Mouse (Mus musculus) embryonic facial prominence, embryonic 12.5 days (tissue): ENCODE measurements around the gene Hspa1l. TPM values are rescaled to one million over a fixed set of nuclear protein-coding genes. Genes with fewer than 3 reads are reported as not detected.
"Not testable (repeated sequence)": the region's sequence is repeated elsewhere in the genome, so short reads cannot be mapped to it uniquely, and the experiment has no call there.

Experiments used
- ATAC-seq: fragments of 200-750 bp; cut with Nextera tagmentation; 2 replicates; pipeline ENCODE4 v1.8.0; 2017; ENCODE audit not compliant: insufficient number of reproducible peaks, insufficient read depth, low FRiP score, low TSS enrichment
- H3K27ac ChIP-seq: fragments of 300-500 bp; sonication (generic); 2 replicates; pipeline ENCODE4 v1.5.1; 2016; ENCODE audit warnings: mild to moderate bottlenecking
- H3K27me3 ChIP-seq: fragments of 300-500 bp; sonication (generic); 2 replicates; pipeline ENCODE4 v1.6.1; 2016; ENCODE audit warnings: mild to moderate bottlenecking, moderate library complexity
- H3K36me3 ChIP-seq: fragments of 300-500 bp; sonication (generic); 2 replicates; pipeline ENCODE4 v1.6.1; 2016; ENCODE audit warnings: mild to moderate bottlenecking
- H3K4me1 ChIP-seq: fragments of 300-500 bp; sonication (generic); 2 replicates; pipeline ENCODE4 v1.6.1; 2016
- H3K4me2 ChIP-seq: fragments of 300-500 bp; sonication (generic); replicated peaks from 2 replicates; pipeline ENCODE4 v1.6.1; 2016; ENCODE audit warnings: mild to moderate bottlenecking, moderate library complexity
- H3K4me3 ChIP-seq: fragments of 300-500 bp; sonication (generic); 2 replicates; pipeline ENCODE4 v1.5.1; 2016; ENCODE audit warnings: mild to moderate bottlenecking
- H3K9ac ChIP-seq: fragments of 300-500 bp; sonication (generic); 2 replicates; pipeline ENCODE4 v1.6.1; 2016; ENCODE audit warnings: mild to moderate bottlenecking, moderate library complexity
- H3K9me3 ChIP-seq: fragments of 300-500 bp; sonication (generic); 2 replicates; pipeline ENCODE4 v1.6.1; 2016; ENCODE audit warnings: mild to moderate bottlenecking, moderate library complexity
- WGBS: fragments of 180-500 bp; shearing (Covaris S2); methylation state at CpG from one replicate; pipeline ENCODE4 v1.1.7; 2016; 5-methylcytosine and 5-hydroxymethylcytosine counted together
- polyA plus RNA-seq: library from polyadenylated mRNA; unstranded; fragments of >200 nt; fragmentation: Nextera tagmentation; extraction: Ambion mirVana; gene quantifications from 2 replicates; pipeline ENCODE4 v1.2.1, GENCODE M21; 2016

The Hspa1l gene
- polyA plus RNA-seq, 1 experiment from 2014 or later: 0.99 TPM

GRCm38 (mm10) chr17:34979631-34980030 lies 7.1 kb downstream of the Hspa1l start:
- Histone ChIP-seq H3K4me1 (peaks cover 9% of the 10 kb centered on the region), H3K4me3 (no peak overlapping the region), H3K9me3 (no peaks in the 10 kb centered on the region), H3K4me2 (no peak overlapping the region), H3K36me3 (no peaks in the 10 kb centered on the region), H3K27ac (no peak overlapping the region), H3K9ac (peak overlapping the region; percentile 7; the same call in 1 of the 2 replicates), H3K27me3 (no peaks in the 10 kb centered on the region)
- 86% methylated on average over 4 of the region's 4 CpGs for WGBS
- ATAC-seq: no peak

DNA sequence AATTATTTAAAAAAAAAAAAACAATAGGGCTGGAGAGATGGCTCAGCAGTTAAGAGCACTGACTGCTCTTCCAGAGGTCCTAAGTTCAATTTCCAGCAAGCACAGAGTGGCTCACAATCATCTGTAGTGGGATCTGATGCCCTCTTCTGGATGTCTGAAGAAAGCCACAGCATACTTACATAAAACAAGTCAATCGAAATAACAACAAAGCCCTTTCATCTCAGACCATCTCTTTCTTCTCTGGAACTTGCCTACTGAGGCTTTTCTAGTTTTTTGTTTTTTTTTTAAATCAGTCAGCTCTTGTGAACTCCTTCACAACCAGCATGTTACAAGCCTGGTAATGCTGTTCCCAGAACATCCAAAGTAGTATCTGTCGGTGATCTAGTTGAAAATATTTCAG lies 8.2 kb downstream of the Hspa1l start:
- Histone ChIP-seq H3K36me3 (peaks cover 7% of the 10 kb centered on the region), H3K27ac (peak overlapping the region; percentile 99)

DNA sequence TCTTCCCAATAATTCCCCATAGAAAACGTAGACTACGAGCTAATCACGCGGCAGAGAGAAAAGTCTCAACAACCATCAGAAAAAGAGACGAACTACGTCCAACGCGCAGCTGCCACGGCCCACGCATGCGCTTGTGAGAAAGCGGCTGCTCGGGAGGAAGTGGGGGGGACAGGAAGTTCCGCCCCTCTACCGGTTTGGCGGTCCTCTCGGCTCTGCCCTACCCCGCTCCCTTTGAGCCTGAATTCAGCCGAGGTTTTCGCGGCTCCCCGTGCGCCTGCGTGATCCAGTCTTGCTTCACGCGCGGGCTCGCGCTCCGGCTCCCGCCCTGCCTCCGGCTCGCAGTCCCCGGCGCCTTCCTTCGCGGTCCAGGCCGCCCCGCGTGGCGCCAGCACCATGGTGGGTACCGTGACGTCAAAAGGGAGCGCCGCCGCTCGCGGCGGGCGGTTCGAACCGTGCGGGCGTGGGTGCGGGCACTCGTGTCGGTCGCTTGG lies 9.2 kb downstream of the Hspa1l start, which contains the start of gene Lsm2:
TSS of gene Lsm2 (plus strand) at position 173 of the 491 bp plus-strand sequence.
- peak; percentile 89 for ATAC-seq
- H3K9ac ChIP-seq: peak within 1 kb of the TSS; percentile 95
- H3K27ac ChIP-seq: peak within 1 kb of the TSS; percentile 99
- under 1% methylated on average over 58 of the region's 58 CpGs for WGBS
- peak within 1 kb of the TSS; percentile 90 for H3K4me2 ChIP-seq
- no peaks in the 10 kb centered on the region for H3K9me3 ChIP-seq
- peak within 1 kb of the TSS; percentile 91 for H3K4me3 ChIP-seq
- H3K27me3 ChIP-seq: no peaks in the 10 kb centered on the region
- H3K4me1 ChIP-seq: peaks cover 9% of the 10 kb centered on the region
- H3K36me3 ChIP-seq: peaks cover 16% of the 10 kb centered on the region

More for the DNA sequence above, 8.2 kb downstream of the Hspa1l start:
- H3K9ac ChIP-seq: peak overlapping the region; percentile 95
- WGBS: 11% methylated on average over 2 of the region's 2 CpGs
- H3K27me3 ChIP-seq: no peaks in the 10 kb centered on the region
- ATAC-seq: no peak
- H3K9me3 ChIP-seq: no peaks in the 10 kb centered on the region
- H3K4me3 ChIP-seq: peak overlapping the region; percentile 91
- H3K4me1 ChIP-seq: peaks cover 9% of the 10 kb centered on the region
- H3K4me2 ChIP-seq: peak overlapping the region; percentile 90

GRCm38 (mm10) chr17:34982328-34982727 lies 9.8 kb downstream of the Hspa1l start:
- no peak for ATAC-seq
- Histone ChIP-seq H3K4me2 (peak overlapping the region; percentile 90), H3K9me3 (no peaks in the 10 kb centered on the region), H3K9ac (peak overlapping the region; percentile 95), H3K27me3 (no peaks in the 10 kb centered on the region), H3K36me3 (peaks cover 18% of the 10 kb centered on the region), H3K4me1 (peaks cover 9% of the 10 kb centered on the region), H3K27ac (peak overlapping the region; percentile 99), H3K4me3 (peak overlapping the region; percentile 91)
- under 1% methylated on average over 15 of the region's 15 CpGs for WGBS

GRCm38 (mm10) chr17:34984218-34984617 lies 11.7 kb downstream of the Hspa1l start:
- 72% methylated on average over 2 of the region's 2 CpGs for WGBS
- Histone ChIP-seq H3K4me1 (peaks cover 9% of the 10 kb centered on the region), H3K27me3 (no peaks in the 10 kb centered on the region), H3K9me3 (no peaks in the 10 kb centered on the region), H3K4me2 (no peak overlapping the region), H3K27ac (no peak overlapping the region), H3K9ac (no peak overlapping the region), H3K4me3 (no peak overlapping the region), H3K36me3 (peaks cover 28% of the 10 kb centered on the region)
- no peak; the same call in 1 of the 2 replicates for ATAC-seq

GRCm38 (mm10) chr17:34994751-34995150 lies 22.2 kb downstream of the Hspa1l start:
- H3K4me3 ChIP-seq: no peak overlapping the region
- no peaks in the 10 kb centered on the region for H3K9me3 ChIP-seq
- ATAC-seq: no peak
- H3K27me3 ChIP-seq: no peaks in the 10 kb centered on the region
- peaks cover 5% of the 10 kb centered on the region; the same call in 1 of the 2 replicates for H3K4me1 ChIP-seq
- H3K27ac ChIP-seq: no peak overlapping the region
- no peak overlapping the region for H3K4me2 ChIP-seq
- H3K9ac ChIP-seq: no peak overlapping the region
- H3K36me3 ChIP-seq: peaks cover 30% of the 10 kb centered on the region

- WGBS: 96% methylated on average over 4 of the region's 4 CpGs
- not testable (repeated sequence) for H3K4me1 ChIP-seq, H3K27me3 ChIP-seq, H3K27ac ChIP-seq, ATAC-seq, H3K4me3 ChIP-seq, H3K9me3 ChIP-seq, H3K9ac ChIP-seq, H3K4me2 ChIP-seq
- H3K36me3 ChIP-seq: peaks cover 28% of the 10 kb centered on the region
These were observed 22.7 kb downstream of the Hspa1l start for GRCm38 (mm10) chr17:34995192-34995591.

DNA sequence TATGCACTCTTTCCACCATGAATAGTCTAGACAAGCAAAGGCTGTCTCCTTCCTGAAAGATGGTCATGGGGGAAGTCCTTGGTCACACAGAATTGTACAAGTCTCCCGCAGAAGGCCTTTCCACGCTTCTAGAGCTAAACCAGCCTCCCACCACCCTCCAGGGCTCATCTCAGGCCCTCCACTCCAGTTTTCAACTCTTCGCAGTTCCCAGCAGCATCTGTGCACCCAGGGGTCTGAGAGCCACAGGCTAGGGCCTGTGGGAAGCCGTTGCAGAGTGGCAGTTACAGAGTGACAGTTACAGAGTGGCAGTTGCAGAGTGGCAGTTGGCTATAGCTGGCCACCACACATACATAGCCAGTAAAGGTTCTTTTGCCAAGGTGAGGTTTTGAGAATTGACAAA lies 23.4 kb downstream of the Hspa1l start:
- WGBS: 95% methylated on average over 4 of the region's 4 CpGs
- not testable (repeated sequence) for H3K4me3 ChIP-seq, H3K27ac ChIP-seq, H3K4me1 ChIP-seq, H3K9me3 ChIP-seq, H3K9ac ChIP-seq, H3K27me3 ChIP-seq, ATAC-seq, H3K4me2 ChIP-seq
- peaks cover 21% of the 10 kb centered on the region for H3K36me3 ChIP-seq

- Histone ChIP-seq H3K4me1 (peaks cover 9% of the 10 kb centered on the region; the same call in 1 of the 2 replicates), H3K4me3 (no peak overlapping the region), H3K36me3 (peaks cover 14% of the 10 kb centered on the region; the same call in 1 of the 2 replicates), H3K4me2 (no peak overlapping the region), H3K27me3 (no peaks in the 10 kb centered on the region), H3K27ac (no peak overlapping the region), H3K9me3 (no peaks in the 10 kb centered on the region), H3K9ac (no peak overlapping the region)
- ATAC-seq: no peak
- WGBS: 89% methylated on average over 13 of the region's 14 CpGs
These were observed 24.1 kb downstream of the Hspa1l start for GRCm38 (mm10) chr17:34996411-34997141.

DNA sequence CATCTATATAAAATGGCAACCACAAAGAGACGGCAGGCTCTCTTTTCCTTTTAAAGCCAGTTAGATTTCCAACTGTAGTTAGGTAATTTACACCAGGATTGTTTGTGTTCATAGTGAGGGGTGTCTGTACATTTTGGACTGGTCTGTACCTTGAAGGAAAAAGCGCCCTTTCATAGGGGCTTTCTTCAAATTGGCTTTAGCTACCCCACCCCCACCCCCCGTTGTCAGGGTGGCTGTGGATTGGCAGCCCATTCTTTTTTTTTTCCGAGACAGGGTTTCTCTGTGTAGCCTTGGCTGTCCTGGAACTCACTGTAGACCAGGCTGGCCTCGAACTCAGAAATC lies 24.6 kb downstream of the Hspa1l start:
- Histone ChIP-seq H3K4me2 (0 out of 2 replicates have a peak overlapping the region, but pooled peaks have one; percentile 7), H3K36me3 (peaks cover 14% of the 10 kb centered on the region; the same call in 1 of the 2 replicates), H3K27me3 (no peaks in the 10 kb centered on the region), H3K9ac (no peak overlapping the region), H3K4me1 (peaks cover 11% of the 10 kb centered on the region; the same call in 1 of the 2 replicates), H3K4me3 (no peak overlapping the region), H3K9me3 (no peaks in the 10 kb centered on the region), H3K27ac (no peak overlapping the region)
- WGBS: 91% methylated on average over 5 of the region's 5 CpGs
- no peak for ATAC-seq

DNA sequence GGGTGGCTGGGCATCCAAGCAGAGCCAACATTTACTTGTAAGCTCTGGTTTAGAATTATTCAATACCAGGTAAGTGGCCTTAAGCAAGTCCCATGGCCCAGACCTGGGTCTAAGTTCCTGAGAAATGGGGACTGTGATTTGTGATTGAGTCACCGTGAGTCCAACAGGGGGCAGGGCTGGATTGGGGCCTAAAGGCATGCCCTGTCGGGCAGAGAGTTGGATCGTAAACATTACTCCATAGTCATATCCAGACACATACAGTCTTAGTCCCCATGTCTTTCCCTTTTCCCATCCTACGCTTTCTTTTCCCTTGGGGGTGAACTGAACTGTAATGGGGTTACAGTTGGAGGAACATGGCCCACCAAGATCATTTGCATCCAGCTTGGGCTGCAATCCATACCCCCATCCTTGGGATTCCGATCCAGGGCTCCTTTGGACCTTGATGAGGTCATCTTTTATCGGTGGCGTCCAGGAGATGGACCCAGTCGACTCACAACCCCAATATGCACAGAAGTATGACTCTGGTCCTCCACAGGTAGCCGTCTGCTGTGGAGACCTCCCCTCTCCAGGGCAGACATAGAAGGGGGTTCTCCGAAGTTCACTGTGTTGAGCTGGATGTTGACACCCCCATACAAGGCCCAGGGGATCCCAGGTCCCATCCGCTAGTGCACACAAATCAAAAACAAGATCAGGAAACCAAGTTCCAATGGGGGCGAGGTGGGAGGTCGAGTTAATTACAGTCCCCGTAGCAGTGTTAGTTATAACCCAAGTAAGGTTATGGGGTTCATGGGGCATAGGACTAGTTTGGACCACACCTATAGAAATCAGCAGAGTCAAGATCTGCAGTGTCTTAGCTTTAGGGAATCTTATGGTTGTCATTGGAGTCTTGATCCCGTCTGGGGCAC lies 26.3 kb downstream of the Hspa1l start:
- peak overlapping the region; percentile 33; the same call in 1 of the 2 replicates for H3K4me3 ChIP-seq
- no peaks in the 10 kb centered on the region for H3K9me3 ChIP-seq
- no peaks in the 10 kb centered on the region for H3K27me3 ChIP-seq
- 94% methylated on average over 15 of the region's 15 CpGs for WGBS
- peaks cover 14% of the 10 kb centered on the region; the same call in 1 of the 2 replicates for H3K36me3 ChIP-seq
- peak overlapping the region; percentile 93; the same call in 1 of the 2 replicates for H3K4me2 ChIP-seq
- no peak for ATAC-seq
- peaks cover 26% of the 10 kb centered on the region for H3K4me1 ChIP-seq
- no peak overlapping the region for H3K27ac ChIP-seq
- no peak overlapping the region for H3K9ac ChIP-seq
